Mouse (Mus musculus) kidney, postnatal 36 days (tissue): Measurements from ENCODE around the gene B230217C12Rik.

ENCODE experiments used
- DNase-seq, 2 experiments: peaks; one replicate each; pipeline ENCODE4 v3.0.0; 2021 to 2022; ENCODE audit warnings: mixed read lengths in 2 of 2

The B230217C12Rik gene

GRCm38 (mm10) chr11:97809235-97810121 lies 31.1 kb upstream of the B230217C12Rik start:
- no peak for DNase-seq

DNA sequence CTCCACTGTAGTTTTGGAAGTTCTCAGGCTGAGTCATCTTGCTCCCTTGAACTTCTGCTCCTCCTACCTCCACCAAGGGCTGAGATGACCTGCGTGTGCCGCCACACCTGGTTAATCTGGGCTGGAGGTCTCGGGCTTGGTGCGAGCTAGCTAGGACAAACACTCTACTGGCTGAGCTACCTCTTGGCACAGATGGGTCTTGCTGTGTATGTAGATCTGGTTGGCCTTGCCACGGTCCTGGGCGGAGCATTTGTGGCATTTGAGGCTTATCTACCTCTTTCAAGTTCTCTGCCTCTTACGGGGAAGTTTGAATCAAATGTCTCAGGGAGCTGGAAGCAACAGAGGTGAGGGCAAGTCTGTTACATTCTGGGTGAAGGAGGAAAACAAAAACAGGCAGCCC lies 30.2 kb upstream of the B230217C12Rik start:
- peak in 1 of 2 experiments; percentile 61 for DNase-seq

GRCm38 (mm10) chr11:97810970-97811369 lies 29.6 kb upstream of the B230217C12Rik start:
- DNase-seq = no peak

DNA sequence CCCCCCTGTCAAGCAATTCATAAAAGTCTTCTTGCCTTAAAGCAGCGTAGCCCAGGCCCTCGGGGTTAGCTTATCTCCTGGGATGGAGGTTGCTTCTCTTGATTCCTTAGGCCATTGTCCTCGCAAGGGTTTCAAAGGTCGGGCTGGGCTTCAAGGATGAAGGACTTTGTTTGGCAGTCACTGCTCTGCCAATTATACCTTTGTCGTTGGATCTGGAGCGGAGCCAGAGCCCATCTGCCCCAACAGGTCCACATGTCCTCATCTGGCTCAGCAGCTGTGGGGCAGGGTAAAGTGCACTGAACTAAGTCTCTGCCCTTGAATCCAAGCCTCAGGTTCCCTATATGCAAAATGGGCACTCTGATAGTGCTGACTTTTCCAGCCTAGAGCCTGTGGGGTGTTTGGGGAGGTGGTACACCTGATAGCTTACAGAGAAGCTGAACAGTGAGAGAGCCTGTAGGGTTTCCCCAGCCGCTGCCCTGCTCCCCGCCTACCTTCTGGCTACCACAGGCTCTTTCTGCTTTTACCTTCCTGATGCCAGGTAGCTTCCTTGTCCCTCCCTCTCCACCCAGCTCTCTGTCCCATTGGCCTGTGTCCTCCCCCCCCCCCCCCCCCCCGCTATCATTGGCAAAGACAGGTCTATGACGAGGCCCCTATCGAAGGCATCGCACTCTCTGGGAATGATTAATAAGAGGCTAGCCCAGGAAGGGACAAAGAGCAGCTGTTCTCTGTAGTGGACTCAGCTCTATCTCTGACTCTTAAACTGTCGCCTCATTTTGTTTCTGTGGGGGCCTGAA lies 28.8 kb upstream of the B230217C12Rik start:
- DNase-seq = peak; percentile 91 to 92

DNA sequence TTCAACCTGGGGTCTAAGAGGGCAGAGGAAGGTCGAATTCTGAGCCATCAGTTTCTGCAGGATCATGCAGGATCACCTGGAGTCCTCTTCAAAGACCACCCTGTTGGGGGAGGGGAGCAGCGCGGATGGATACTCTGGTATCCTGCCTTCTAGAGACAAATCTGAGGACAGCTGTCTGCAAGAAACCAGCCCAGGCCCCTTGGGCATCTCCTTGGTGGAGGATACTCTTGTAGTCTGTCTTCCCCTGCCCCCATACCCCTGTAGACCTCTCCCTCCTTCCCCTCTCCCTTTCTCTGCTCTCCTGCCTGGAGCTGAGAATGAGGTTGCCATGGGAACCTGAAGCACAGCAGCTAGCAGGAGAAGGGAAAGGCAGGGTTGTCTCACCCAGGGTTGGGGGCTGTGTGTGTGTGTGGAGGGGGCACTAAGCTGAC lies 28.1 kb upstream of the B230217C12Rik start:
- DNase-seq = no peak

- DNase-seq = no peak
These were observed 27.5 kb upstream of the B230217C12Rik start for GRCm38 (mm10) chr11:97813085-97813484.

DNA sequence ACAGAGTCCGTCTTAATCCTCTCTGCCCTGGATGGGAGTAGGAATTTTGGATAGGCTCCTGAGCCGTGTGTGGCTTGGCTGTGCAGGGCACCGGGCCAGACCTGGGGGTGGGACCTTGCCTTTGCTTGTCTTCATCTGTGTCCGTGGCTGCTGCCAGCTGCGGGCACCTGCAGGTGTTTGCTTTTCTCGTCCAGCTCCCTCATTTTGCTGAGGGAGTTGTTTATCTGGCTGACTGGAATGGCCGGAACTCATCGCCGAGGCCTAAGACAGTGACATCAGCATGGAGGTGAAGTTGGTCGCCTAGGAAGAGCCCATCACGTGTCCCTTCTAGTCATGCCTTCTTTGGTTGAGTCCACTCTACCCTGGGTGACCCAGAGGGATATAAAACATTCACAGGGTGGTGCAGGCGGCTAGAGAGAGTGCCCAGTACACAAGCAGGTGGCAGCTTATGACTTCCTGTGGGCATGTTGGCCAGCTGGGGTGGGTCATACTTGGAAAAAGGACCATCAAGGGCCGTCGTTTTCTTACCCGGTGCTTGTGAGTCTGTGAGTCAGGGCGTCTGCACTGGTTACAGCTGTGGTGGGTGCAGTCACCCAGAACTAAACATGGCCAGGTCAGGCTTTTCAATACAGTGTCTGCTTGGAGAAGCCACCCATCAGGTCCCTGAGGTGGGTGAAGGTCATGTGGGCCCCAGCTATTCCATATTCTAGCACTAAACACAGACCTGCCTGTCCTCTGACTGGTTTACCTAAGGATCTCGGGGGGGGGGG lies 26.6 kb upstream of the B230217C12Rik start:
- DNase-seq = peak; percentile 80 to 89

DNA sequence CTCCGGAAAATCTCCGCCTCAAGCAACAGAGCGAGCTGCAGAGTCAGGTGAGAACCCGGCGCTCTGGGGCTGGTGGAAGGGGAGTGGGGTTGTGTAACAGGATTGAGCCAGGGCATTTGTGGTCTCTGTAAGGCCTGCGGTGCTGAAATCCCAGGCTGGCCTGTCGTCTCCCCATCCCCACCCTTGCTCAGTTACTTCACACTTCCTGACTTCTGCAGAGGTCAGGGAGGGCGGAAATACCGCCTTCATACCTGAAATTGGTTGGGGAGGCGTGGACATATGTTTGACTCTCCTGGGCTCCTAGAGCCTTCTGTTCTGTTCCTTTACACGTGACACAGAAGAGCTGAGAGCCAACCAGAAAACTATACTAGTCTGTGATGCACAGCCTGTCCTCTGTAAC lies 24.8 kb upstream of the B230217C12Rik start:
- DNase-seq = no peak

GRCm38 (mm10) chr11:97816176-97816575 lies 24.4 kb upstream of the B230217C12Rik start:
- no peak for DNase-seq

DNA sequence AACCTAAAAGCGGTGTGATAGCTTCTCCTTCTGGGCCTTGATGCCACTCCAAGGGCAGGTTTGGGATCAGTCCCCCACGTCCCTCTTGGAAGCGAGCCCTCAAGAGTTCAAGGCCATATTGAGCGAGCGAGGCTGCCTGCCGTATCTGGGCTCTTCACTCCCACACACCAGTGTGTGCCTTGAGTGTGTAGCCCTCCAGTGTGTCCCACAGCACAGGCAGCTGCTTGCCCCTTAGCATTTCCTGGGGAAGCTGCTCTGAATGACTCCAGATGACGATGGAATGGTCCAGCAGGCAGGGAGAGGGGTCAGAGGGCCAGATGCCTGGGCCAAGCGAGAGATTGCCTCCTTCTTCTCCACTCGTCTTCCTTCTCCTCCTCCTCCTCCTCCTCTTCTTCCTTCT lies 23.7 kb upstream of the B230217C12Rik start:
- peak in 1 of 2 experiments; percentile 47 for DNase-seq

DNA sequence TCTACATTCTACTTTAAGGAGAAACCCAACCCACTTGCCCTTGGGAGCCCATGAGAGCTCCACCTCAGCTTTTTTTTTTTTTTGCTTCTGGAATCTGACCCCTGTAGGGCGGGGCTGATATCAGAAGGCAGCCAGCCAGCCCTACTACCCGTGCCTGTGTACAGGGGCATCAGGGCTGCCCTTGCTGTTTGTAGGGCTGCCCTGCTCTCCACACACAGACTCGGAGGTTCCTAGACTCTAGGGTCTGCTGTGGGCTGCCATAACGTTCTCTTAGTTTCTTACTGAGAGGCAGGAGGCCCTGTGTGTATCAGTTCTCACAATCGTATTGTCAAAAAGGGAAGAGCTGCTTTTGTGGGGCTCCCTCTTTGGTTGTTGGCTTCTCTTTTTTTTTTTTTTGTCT lies 23.2 kb upstream of the B230217C12Rik start:
- peak; percentile 80 to 84 for DNase-seq

DNA sequence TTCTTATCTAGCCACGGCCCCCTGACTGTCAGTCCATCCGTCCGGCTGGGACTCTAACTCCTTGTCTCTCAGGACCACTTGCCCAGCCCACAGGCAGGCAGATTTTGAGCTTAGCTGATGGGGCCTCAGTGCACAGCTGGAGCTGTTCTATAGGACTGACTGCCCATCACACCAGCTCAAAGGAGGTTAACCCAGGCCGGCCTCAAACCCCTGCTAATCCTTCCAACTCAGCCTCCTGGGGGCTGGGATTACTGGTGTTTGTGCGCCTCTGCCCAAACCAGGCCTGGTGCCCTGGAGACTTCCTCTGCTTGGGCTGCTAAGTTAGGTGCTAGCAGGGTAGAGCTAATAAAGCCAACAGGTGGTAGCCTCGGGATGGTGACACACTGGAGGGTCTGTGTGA lies 22.6 kb upstream of the B230217C12Rik start:
- no peak for DNase-seq

- DNase-seq = peak; percentile 64 to 76
These were observed 22.0 kb upstream of the B230217C12Rik start for GRCm38 (mm10) chr11:97818571-97818970.

DNA sequence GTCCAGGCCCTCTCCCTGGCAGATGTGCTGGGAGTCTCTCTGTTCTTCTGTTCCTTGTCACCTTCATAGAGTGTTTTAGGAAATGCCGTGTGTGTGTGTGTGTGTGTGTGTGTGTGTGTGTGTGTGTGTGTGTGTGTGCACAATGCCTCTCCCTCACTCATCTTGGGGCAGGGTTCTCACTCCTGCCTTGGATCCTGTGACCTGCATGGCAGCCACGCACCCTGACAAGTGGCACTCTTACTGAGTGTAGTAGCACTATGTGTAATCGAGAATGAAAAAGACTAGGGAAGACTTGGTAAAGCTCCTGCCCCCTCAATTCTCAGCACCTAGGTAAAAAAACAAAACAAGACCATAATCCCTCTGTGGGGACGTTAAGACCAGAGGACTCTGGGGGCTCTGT lies 21.5 kb upstream of the B230217C12Rik start:
- no peak for DNase-seq

DNA sequence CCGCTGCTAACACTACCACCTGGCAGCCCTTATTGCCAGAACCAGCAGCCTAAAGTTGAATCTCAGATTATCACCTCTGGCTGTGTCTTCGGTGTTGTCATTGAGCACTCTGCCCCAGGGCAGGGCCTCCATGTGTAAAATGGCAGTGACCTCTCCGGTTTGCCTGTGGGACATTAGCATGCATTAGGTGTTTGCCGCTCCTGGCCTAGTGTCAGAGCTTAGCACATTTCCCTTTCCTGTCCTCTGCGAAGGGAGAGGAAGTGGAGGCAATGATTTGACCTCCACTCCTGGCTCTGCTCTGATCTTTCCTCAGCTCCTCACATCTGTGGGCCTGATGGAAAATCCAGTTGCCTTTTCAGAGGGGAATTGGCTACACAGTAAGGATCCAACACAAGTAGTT lies 20.7 kb upstream of the B230217C12Rik start:
- no peak for DNase-seq

- peak; percentile 94 to 95 for DNase-seq
These were observed 19.7 kb upstream of the B230217C12Rik start for GRCm38 (mm10) chr11:97820840-97821239.

- peak in 1 of 2 experiments; percentile 58 for DNase-seq
These were observed 19.0 kb upstream of the B230217C12Rik start for GRCm38 (mm10) chr11:97821401-97822064.

DNA sequence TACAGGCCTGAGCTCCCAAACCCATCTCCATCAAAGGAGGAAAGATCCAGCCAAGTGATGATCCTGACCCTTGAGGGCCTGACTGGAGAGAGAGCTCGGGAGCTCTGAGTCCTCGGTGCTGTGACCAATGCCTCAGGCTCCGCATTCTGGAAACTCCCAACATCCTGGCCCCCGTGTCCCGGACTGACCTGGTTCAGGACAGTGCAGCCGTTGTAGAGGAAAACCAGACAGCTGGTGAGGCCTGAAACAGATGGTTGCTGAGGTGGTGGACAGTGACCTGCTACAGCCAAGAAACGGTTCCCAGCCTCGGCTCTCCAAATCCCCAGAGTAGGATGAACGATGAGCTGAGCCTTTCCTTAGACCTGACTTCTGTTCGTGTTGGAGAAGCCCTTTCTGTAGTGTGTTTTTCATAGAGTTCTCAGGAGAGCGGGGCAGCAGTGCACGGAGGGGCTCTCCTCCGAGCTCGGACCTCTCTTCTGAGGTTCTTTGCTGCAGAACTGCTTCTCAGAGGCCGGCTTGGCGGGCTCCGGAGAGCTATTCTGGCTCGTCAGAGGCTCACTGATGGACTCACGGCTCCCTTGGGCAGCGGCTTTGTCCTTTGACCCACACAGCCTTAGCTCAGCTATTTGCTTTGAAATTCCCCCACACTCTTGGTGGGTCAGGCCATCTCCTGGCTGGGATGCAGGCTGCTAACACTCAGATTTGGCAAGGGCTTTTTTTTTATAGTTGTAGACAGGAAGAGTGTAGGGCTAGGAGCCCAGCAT lies 17.6 kb upstream of the B230217C12Rik start:
- peak in 1 of 2 experiments; percentile 60 for DNase-seq

DNA sequence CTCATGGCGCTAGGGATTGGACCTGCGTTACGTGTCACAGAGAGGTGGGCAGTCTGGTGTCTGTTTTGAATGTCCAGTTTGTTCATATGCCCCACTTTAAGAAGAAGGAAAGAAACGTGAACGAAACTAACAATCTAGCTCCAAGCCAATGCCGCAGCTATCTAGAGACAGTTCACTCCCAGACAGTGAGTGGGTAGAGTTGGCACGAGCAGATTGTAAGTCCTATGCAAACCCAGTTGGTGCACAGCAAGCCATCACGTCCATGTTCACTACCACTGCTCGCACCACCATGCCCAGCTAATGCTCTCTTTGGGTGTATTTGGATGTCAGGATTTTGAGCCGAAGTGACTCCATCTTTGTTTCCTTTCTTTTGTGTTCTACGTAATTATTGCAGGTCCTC lies 16.4 kb upstream of the B230217C12Rik start:
- DNase-seq = no peak

- DNase-seq = no peak
These were observed 15.7 kb upstream of the B230217C12Rik start for GRCm38 (mm10) chr11:97824895-97825294.

- no peak for DNase-seq
These were observed 15.3 kb upstream of the B230217C12Rik start for GRCm38 (mm10) chr11:97825295-97825694.

- DNase-seq = no peak
These were observed 14.6 kb upstream of the B230217C12Rik start for GRCm38 (mm10) chr11:97825971-97826370.
